Mouse (Mus musculus) thymus, adult 2 months (tissue): ENCODE results near the gene Cxcl14. TPM values are rescaled to one million over a fixed set of nuclear protein-coding genes. Genes with fewer than 3 reads are reported as not detected.

Source experiments
- DNase-seq: peaks from one replicate; pipeline ENCODE4 v3.0.0; 2021
- H3K27ac ChIP-seq: fragments of 200-500 bp; 2 replicates; pipeline ENCODE4 v1.5.1; 2012; ENCODE audit warnings: low read length, control low read depth; ENCODE audit not compliant: control insufficient read depth, insufficient read depth
- H3K27me3 ChIP-seq: fragments of 200-500 bp; 2 replicates; pipeline ENCODE4 v1.6.1; 2012; ENCODE audit warnings: mild to moderate bottlenecking, low read length, moderate library complexity, mixed read lengths; ENCODE audit not compliant: control insufficient read depth, insufficient read depth
- H3K36me3 ChIP-seq: fragments of 200-500 bp; 2 replicates; pipeline ENCODE4 v1.6.1; 2012; ENCODE audit warnings: mild to moderate bottlenecking, low read length, moderate library complexity; ENCODE audit not compliant: control insufficient read depth, insufficient read depth
- H3K4me1 ChIP-seq: fragments of 200-500 bp; replicated peaks from 2 replicates; pipeline ENCODE4 v1.6.1; 2012; ENCODE audit warnings: low read length; ENCODE audit not compliant: control insufficient read depth, insufficient read depth
- H3K4me3 ChIP-seq: fragments of 200-500 bp; 2 replicates; pipeline ENCODE4 v1.5.1; 2012; ENCODE audit warnings: mild to moderate bottlenecking, low read length, control low read depth, moderate library complexity; ENCODE audit not compliant: control insufficient read depth, insufficient read depth
- CTCF ChIP-seq: fragments of 200-500 bp; IDR thresholded peaks from 2 replicates; pipeline ENCODE4 v1.5.1; 2012; ENCODE audit warnings: mild to moderate bottlenecking, control low read depth, low read length, moderate library complexity, borderline replicate concordance; ENCODE audit not compliant: control insufficient read depth, poor library complexity, insufficient read depth; ENCODE audit errors: extremely low read depth
- POLR2A ChIP-seq: fragments of 200-500 bp; IDR thresholded peaks from 2 replicates; pipeline ENCODE4 v1.6.1; 2012; ENCODE audit warnings: mild to moderate bottlenecking, low read length, control low read depth, moderate library complexity; ENCODE audit not compliant: control insufficient read depth, poor library complexity, insufficient read depth; ENCODE audit errors: extremely low read depth
- WGBS: fragments of 180-500 bp; shearing (Covaris S2); methylation state at CpG from one replicate; pipeline ENCODE4 v1.1.7; 2018; 5-methylcytosine and 5-hydroxymethylcytosine counted together
- polyA plus RNA-seq: library from polyadenylated mRNA; depleted of rRNA; stranded (reverse); fragments of >200 nt; gene quantifications from 2 replicates; pipeline ENCODE4 v1.2.3, GENCODE M21; 2012

Cxcl14 gene
- polyA plus RNA-seq, 1 experiment: 4.7 TPM

DNA sequence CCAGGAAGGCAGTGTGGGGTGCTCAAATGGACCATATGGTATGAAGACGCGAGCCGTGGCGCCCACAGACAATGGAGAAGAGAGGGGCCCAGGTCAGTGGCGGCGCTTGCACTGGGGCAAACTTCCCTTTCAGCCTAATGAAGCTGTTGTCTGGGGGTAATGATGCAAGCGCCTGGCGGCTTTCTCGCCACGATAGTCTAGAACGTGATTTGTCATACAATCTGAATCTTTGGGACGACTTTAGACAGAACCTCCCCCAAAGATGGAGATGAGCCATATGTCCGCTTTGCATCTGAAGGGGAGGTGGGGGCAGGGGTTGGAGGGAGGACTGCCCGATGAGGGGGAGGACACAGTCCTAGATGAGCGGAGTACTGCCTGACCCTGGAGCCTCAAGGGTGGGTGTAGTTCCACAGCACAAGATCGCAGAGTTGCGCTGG is 36.0 kb downstream of the Cxcl14 start:
- Histone ChIP-seq H3K27me3 (peaks cover 9% of the 10 kb centered on the region; the same call in 1 of the 2 replicates), H3K36me3 (no peaks in the 10 kb centered on the region), H3K4me3 (no peak overlapping the region), H3K4me1 (peaks cover 8% of the 10 kb centered on the region), H3K27ac (no peak overlapping the region)
- TF ChIP-seq POLR2A (no peak), CTCF (no peak)
- WGBS: 13% methylated on average over 17 of the region's 17 CpGs
- no peak for DNase-seq

DNA sequence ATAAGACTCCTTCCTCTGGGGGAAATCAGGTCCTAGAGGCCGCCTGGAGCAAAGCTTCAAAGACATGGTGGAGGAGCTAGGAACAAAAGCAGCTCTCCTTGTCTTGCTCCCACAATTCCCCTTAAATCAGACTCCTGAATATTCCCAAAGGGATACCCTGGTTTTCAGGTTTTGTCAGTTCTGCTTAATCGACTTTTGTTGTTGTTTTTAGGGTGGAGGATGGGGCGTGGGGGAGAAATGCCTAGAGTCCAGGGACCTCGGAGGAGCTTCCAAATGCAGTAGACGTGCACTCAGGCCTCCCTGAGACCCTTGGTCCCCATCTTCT is 36.5 kb downstream of the Cxcl14 start:
- peaks cover 8% of the 10 kb centered on the region for H3K4me1 ChIP-seq
- H3K27me3 ChIP-seq: peaks cover 9% of the 10 kb centered on the region; the same call in 1 of the 2 replicates
- WGBS: 7% methylated on average over 5 of the region's 5 CpGs
- DNase-seq: no peak
- H3K4me3 ChIP-seq: no peak overlapping the region
- H3K27ac ChIP-seq: no peak overlapping the region
- TF ChIP-seq POLR2A (no peak), CTCF (no peak)
- H3K36me3 ChIP-seq: no peaks in the 10 kb centered on the region

DNA sequence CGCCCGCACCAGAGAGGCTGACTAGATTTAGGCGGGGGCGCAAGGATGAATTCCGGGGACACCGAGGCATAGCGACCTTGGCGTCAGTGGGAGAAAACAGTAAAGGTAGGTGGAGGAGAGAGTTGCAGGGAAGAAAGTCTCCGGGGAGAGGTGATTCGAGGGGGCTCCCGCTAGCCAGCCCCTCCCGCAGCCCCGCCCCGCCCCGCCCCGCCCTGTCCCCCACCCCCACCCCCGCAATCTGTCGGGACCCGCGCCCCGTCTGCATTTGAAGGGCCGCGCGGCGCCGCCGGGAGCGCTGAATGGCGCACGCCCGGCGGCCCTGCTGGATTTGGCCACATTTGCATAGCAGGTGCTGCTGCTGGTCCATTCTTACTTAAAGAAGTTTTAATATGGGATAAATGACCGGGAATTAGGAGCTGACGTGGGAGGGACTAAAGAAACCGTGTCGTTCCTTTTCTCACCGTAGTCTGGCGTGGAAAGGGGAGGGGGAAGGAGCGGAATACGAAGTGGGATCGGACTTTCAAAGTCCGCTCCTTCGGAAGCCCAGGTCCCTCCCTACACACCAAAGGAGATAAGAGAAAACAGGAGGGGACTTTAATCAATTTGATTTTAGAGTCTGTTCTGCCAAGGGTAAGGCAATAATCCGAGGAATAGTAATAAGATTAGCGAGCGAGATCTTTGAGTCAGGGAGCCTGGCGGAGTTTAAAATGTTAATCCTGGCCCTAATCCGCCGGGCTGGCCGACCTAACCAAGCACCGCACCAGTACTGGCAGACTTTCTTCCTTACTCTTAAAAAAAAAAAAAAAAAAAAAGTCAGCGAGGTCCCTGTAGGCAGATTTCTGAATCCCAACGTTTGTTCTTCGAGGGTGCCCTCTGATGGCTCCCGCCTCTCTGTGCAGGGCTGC is 37.1 kb downstream of the Cxcl14 start:
- 7% methylated on average over 55 of the region's 55 CpGs for WGBS

DNA sequence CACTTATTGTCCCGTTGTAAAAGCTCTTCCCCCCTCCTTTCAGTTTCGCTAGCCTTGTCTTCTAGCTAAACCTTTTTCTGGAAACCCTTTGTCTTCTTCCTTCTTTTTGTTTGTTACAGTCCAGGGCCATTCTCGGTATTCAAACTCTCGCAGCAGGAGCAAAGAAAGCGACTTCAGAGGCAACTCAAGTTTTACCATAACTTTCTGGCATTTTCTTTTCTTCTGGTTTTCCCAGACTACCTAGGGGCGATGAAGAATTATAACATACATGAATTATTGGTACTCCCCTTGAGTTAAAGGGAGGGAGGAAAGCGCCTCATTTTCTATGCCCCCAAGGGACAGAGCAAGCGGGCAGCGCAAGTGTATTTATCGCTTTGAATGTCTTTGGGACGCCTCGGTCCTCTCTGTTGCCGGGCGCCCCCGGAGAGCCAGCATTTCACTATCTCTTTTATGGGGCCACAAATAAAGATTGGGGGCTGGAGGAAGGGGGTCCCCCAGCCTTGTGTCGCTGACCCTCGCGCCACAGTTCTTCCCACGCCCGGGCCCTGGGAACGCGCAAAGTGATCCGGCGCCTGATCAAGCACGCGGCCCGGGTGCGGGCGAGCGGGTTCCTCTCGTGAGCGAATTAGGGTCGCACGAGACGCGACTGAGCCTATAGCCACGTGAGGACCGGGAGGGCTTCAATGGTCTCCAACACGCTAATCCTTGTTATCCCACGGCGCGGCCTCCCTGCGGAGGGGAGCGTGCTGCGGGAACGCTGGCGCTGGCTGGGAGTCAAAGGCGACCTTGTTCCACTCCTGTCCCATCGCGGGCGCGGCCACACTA is 37.9 kb downstream of the Cxcl14 start:
- H3K4me3 ChIP-seq: no peak overlapping the region
- peaks cover 8% of the 10 kb centered on the region for H3K4me1 ChIP-seq
- H3K27me3 ChIP-seq: peaks cover 16% of the 10 kb centered on the region; the same call in 1 of the 2 replicates
- TF ChIP-seq POLR2A (no peak), CTCF (no peak)
- H3K36me3 ChIP-seq: no peaks in the 10 kb centered on the region
- H3K27ac ChIP-seq: no peak overlapping the region
- no peak for DNase-seq
- WGBS: 3% methylated on average over 52 of the region's 52 CpGs

More for the DNA sequence above, 37.1 kb downstream of the Cxcl14 start:
- no peak for DNase-seq
- peaks cover 8% of the 10 kb centered on the region for H3K4me1 ChIP-seq
- no peak overlapping the region for H3K27ac ChIP-seq
- peaks cover 9% of the 10 kb centered on the region; the same call in 1 of the 2 replicates for H3K27me3 ChIP-seq
- no peaks in the 10 kb centered on the region for H3K36me3 ChIP-seq
- TF ChIP-seq CTCF (no peak), POLR2A (no peak)
- H3K4me3 ChIP-seq: no peak overlapping the region

DNA sequence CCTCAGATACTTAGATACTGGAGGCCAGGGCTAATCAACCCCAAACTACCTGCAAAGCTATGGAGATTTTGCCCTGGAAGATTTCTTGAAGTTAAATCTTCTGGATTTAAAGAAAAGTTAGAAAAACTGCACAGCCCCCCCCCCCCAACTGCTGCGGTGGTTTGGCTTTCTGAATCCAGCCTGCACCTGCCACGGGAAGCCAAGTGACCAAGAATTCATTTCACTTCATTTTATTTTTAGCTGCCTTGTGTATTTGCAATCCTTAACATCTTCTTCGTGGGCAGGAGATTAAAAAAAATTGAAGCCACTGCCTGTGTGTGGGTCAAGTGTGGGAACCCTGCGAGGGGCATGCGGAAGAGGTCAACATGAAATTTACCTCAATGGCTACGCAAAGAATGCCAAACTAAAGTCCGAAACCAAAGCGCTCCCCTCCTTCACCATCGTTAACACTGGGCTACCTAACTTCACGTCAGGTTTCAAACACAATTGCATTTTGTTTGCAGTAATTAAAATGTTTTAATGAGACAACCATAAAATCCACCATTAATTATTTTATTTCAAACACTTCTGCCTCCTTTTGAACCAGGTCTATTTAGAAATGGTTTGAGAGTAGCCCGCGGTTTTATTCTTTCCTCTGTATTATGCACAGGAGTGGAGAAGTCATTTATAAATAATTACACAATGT is 38.7 kb downstream of the Cxcl14 start:
- Histone ChIP-seq H3K27me3 (peaks cover 19% of the 10 kb centered on the region; the same call in 1 of the 2 replicates), H3K4me3 (no peak overlapping the region), H3K36me3 (no peaks in the 10 kb centered on the region), H3K27ac (no peak overlapping the region), H3K4me1 (peaks cover 8% of the 10 kb centered on the region)
- 14% methylated on average over 12 of the region's 12 CpGs for WGBS
- TF ChIP-seq POLR2A (no peak), CTCF (no peak)
- DNase-seq: no peak
